Mouse (Mus musculus) forebrain, embryonic 12.5 days (tissue): ENCODE data around the gene Hnrnph2. TPM values are rescaled to one million over a fixed set of nuclear protein-coding genes. Genes with fewer than 3 reads are reported as not detected.

Experiments used
- ATAC-seq: fragments of 200-750 bp; cut with Nextera tagmentation; 2 replicates; pipeline ENCODE4 v1.8.0; 2017; ENCODE audit warnings: moderate TSS enrichment; ENCODE audit not compliant: low FRiP score
- H3K27ac ChIP-seq: fragments of 300-500 bp; sonication (generic); 2 replicates; pipeline ENCODE4 v1.5.1; 2016; ENCODE audit warnings: mild to moderate bottlenecking
- H3K27me3 ChIP-seq: fragments of 300-500 bp; sonication (generic); 2 replicates; pipeline ENCODE4 v1.6.1; 2016; ENCODE audit warnings: mild to moderate bottlenecking
- H3K36me3 ChIP-seq: fragments of 300-500 bp; sonication (generic); replicated peaks from 2 replicates; pipeline ENCODE4 v1.6.1; 2016; ENCODE audit warnings: mild to moderate bottlenecking
- H3K4me1 ChIP-seq: fragments of 300-500 bp; sonication (generic); 2 replicates; pipeline ENCODE4 v1.6.1; 2016
- H3K4me2 ChIP-seq: fragments of 300-500 bp; sonication (generic); 2 replicates; pipeline ENCODE4 v1.6.1; 2016; ENCODE audit warnings: mild to moderate bottlenecking, moderate library complexity
- H3K4me3 ChIP-seq: fragments of 300-500 bp; sonication (generic); replicated peaks from 2 replicates; pipeline ENCODE4 v1.5.1; 2016; ENCODE audit warnings: mild to moderate bottlenecking
- H3K9ac ChIP-seq: fragments of 300-500 bp; sonication (generic); 2 replicates; pipeline ENCODE4 v1.6.1; 2016; ENCODE audit warnings: mild to moderate bottlenecking
- H3K9me3 ChIP-seq: fragments of 300-500 bp; sonication (generic); 2 replicates; pipeline ENCODE4 v1.6.1; 2016
- WGBS: fragments of 180-500 bp; shearing (Covaris S2); methylation state at CpG from one replicate; pipeline ENCODE4 v1.1.7; 2016; 5-methylcytosine and 5-hydroxymethylcytosine counted together
- polyA plus RNA-seq: library from polyadenylated mRNA; unstranded; fragments of >200 nt; fragmentation: Nextera tagmentation; extraction: Ambion mirVana; gene quantifications from 2 replicates; pipeline ENCODE4 v1.2.1, GENCODE M21; 2016

Hnrnph2 gene
- polyA plus RNA-seq, 1 experiment from 2014 or later: 213 TPM

DNA sequence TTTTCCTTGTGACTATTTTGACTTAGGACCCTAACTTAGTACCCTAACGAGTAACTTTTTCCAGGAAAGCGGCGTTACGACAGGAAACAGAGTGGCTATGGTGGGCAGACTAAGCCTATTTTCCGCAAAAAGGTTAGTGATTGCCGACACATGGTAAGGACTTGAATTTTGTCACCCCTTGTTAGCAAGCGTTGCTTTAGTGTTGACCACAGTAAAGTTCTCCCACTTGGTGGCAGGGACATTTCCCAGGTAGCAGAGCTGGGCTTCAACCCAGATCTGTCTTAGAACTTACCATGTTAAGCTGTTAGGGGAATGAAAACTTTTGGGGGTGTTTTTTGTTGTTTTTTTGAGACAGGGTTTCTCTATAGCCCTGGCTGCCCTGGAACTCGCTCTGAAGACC, 14.5 kb upstream of the Hnrnph2 start:
- no peak overlapping the region for H3K27ac ChIP-seq
- WGBS: 41% methylated on average over 8 of the region's 8 CpGs
- peaks cover 5% of the 10 kb centered on the region; the same call in 1 of the 2 replicates for H3K4me1 ChIP-seq
- peak overlapping the region; percentile 60 for H3K4me2 ChIP-seq
- no peaks in the 10 kb centered on the region for H3K9me3 ChIP-seq
- peak overlapping the region; percentile 49 for H3K4me3 ChIP-seq
- H3K36me3 ChIP-seq: peaks cover 17% of the 10 kb centered on the region
- ATAC-seq: no peak
- peak overlapping the region; percentile 68 for H3K9ac ChIP-seq
- no peaks in the 10 kb centered on the region for H3K27me3 ChIP-seq

DNA sequence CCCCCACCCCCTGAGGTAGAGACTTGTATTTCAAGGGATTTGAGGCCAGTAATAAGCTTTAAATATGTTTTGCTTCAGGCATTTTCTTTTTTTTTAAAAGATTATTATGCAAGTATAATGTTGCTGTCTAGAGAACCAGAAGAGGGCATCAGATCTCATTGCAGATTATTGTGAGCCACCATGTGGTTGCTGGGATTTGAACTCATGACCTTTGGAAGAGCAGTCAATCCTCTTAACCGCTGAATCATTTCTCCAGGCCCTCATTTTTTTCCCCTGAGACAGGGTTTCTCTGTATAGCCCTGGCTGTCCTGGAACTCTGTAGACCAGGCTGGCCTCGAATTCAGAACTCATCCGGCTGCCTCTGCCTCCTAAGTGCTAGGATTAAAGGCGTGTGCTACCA, 12.7 kb upstream of the Hnrnph2 start:
- 89% methylated on average over 4 of the region's 4 CpGs for WGBS
- Histone ChIP-seq H3K36me3 (peaks cover 17% of the 10 kb centered on the region), H3K27ac (no peak overlapping the region)

GRCm38 (mm10) chrX:134588997-134589396, 12.0 kb upstream of the Hnrnph2 start:
- 80% methylated on average over 3 of the region's 3 CpGs for WGBS
- Histone ChIP-seq H3K4me3 (no peak overlapping the region), H3K27ac (no peak overlapping the region), H3K4me1 (peaks cover 5% of the 10 kb centered on the region; the same call in 1 of the 2 replicates), H3K4me2 (no peak overlapping the region), H3K9me3 (no peaks in the 10 kb centered on the region), H3K27me3 (no peaks in the 10 kb centered on the region), H3K36me3 (peaks cover 17% of the 10 kb centered on the region), H3K9ac (no peak overlapping the region)
- ATAC-seq: no peak

More for the DNA sequence above, 12.7 kb upstream of the Hnrnph2 start:
- Histone ChIP-seq H3K9me3 (no peaks in the 10 kb centered on the region), H3K9ac (no peak overlapping the region), H3K27me3 (no peaks in the 10 kb centered on the region), H3K4me1 (peaks cover 5% of the 10 kb centered on the region; the same call in 1 of the 2 replicates), H3K4me3 (no peak overlapping the region), H3K4me2 (no peak overlapping the region)
- ATAC-seq: no peak

DNA sequence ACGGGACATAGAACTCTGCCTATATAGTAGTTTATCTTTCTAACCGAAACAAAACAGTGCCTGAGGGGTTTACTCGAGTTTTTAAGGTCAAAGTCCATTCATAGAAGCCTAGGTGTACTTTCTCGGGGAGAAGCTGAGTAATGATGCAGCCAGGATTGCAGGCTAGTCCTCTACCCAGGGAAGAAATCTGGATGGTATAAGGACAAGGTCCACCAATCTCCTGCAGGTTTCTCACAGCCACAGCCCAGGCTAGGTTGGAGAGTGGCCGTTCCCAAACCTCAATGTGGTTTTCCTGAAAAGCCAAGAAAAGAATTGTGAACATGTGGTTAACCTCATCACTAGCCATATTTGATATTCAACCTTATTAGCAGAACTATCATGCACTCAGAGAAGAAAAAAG, 11.1 kb upstream of the Hnrnph2 start:
- no peak overlapping the region for H3K4me2 ChIP-seq
- no peak overlapping the region for H3K27ac ChIP-seq
- no peak overlapping the region for H3K9ac ChIP-seq
- H3K36me3 ChIP-seq: peaks cover 17% of the 10 kb centered on the region
- WGBS: 63% methylated on average over 5 of the region's 5 CpGs
- H3K4me3 ChIP-seq: no peak overlapping the region
- H3K4me1 ChIP-seq: peaks cover 5% of the 10 kb centered on the region; the same call in 1 of the 2 replicates
- H3K9me3 ChIP-seq: no peaks in the 10 kb centered on the region
- H3K27me3 ChIP-seq: no peaks in the 10 kb centered on the region
- ATAC-seq: no peak

- Histone ChIP-seq H3K27ac (peak overlapping the region; percentile 73), H3K4me1 (peaks cover 15% of the 10 kb centered on the region)
These were observed 935 bp upstream of the Hnrnph2 start for GRCm38 (mm10) chrX:134599922-134600565.

DNA sequence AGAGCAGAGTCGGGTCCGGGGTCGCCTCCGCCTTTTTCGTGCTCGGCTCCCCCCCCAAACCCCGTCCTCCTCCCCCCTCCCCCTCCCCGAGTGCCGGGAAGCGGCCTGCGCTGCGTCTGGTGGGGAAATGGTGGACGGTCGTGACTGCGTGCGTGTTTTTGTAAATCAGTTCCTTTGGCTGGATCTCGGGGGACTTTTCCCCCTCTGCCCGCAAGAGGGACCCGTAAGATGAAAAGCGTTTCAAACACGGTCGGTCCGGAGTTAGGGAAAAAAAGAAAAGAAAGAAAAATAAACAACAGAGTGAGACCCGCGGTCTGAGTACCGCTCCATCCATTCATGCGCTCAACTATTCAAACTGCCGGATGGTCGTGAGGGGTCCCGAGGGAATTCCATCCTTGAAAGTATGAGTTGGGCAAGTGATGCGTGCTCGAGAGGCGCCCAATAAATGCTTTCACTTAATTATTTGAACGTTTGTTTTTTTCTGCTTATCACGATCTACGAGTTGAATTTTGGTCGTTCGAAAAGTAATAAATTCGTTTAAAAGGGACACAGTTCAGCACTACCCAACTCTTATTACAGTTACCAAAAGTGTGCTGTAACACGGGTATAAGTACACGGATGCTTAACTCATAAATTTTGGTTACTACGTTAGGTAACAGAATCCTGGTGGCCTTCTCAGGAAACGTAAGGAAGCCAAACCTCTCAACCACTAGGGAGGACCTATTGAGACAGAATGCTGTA, 571 bp downstream of the Hnrnph2 start:
- H3K4me1 ChIP-seq: peaks cover 15% of the 10 kb centered on the region
- ATAC-seq: peak; percentile 80
- H3K4me2 ChIP-seq: peak overlapping the region; percentile 45
- peak overlapping the region; percentile 93 for H3K27ac ChIP-seq
- H3K36me3 ChIP-seq: no peaks in the 10 kb centered on the region
- 18% methylated on average over 37 of the region's 43 CpGs for WGBS
- H3K9ac ChIP-seq: peak overlapping the region; percentile 63
- no peaks in the 10 kb centered on the region for H3K9me3 ChIP-seq
- H3K27me3 ChIP-seq: no peaks in the 10 kb centered on the region
- peak overlapping the region; percentile 51 for H3K4me3 ChIP-seq

More at GRCm38 (mm10) chrX:134599922-134600565, 935 bp upstream of the Hnrnph2 start:
- 0 out of 2 replicates have a peak, but pooled peaks have one; percentile 1 for ATAC-seq
- Histone ChIP-seq H3K36me3 (no peaks in the 10 kb centered on the region), H3K4me2 (peak overlapping the region; percentile 57), H3K4me3 (peak overlapping the region; percentile 48), H3K9ac (peak overlapping the region; percentile 56), H3K27me3 (no peaks in the 10 kb centered on the region), H3K9me3 (no peaks in the 10 kb centered on the region)
- WGBS: 27% methylated on average over 10 of the region's 10 CpGs

DNA sequence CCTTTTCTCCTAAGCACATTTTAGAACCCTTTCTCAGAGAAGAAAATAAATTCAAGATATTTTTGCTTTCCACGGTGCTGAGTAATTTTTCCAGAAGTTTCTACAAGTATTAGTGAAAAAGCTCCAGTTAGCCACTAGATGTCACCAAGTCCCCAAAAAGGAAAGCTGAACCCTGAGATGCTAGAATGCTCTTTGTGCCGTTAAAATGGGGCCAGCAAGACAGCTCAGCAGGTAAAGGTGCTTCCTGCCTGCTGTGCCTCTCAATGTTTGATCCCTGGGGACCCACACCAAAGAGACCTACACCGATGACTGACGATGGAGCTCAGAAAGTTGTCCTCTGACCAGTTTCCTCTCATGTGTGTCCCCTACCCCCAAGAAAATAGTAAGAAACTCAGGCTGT, 8.5 kb downstream of the Hnrnph2 start:
- no peak overlapping the region for H3K4me3 ChIP-seq
- 36% methylated on average over 4 of the region's 4 CpGs for WGBS
- H3K27ac ChIP-seq: no peak overlapping the region
- peaks cover 4% of the 10 kb centered on the region; the same call in 1 of the 2 replicates for H3K27me3 ChIP-seq
- no peaks in the 10 kb centered on the region for H3K36me3 ChIP-seq
- no peaks in the 10 kb centered on the region for H3K4me1 ChIP-seq
- no peaks in the 10 kb centered on the region for H3K9me3 ChIP-seq
- no peak overlapping the region for H3K9ac ChIP-seq
- no peak overlapping the region for H3K4me2 ChIP-seq
- ATAC-seq: no peak

- Histone ChIP-seq H3K27me3 (peaks cover 4% of the 10 kb centered on the region; the same call in 1 of the 2 replicates), H3K27ac (no peak overlapping the region), H3K4me3 (no peak overlapping the region), H3K36me3 (no peaks in the 10 kb centered on the region), H3K4me1 (no peaks in the 10 kb centered on the region), H3K9ac (no peak overlapping the region), H3K9me3 (no peaks in the 10 kb centered on the region), H3K4me2 (no peak overlapping the region)
- WGBS: 85% methylated on average over 4 of the region's 4 CpGs
- no peak for ATAC-seq
These were observed 10.0 kb downstream of the Hnrnph2 start for GRCm38 (mm10) chrX:134610984-134611383.

DNA sequence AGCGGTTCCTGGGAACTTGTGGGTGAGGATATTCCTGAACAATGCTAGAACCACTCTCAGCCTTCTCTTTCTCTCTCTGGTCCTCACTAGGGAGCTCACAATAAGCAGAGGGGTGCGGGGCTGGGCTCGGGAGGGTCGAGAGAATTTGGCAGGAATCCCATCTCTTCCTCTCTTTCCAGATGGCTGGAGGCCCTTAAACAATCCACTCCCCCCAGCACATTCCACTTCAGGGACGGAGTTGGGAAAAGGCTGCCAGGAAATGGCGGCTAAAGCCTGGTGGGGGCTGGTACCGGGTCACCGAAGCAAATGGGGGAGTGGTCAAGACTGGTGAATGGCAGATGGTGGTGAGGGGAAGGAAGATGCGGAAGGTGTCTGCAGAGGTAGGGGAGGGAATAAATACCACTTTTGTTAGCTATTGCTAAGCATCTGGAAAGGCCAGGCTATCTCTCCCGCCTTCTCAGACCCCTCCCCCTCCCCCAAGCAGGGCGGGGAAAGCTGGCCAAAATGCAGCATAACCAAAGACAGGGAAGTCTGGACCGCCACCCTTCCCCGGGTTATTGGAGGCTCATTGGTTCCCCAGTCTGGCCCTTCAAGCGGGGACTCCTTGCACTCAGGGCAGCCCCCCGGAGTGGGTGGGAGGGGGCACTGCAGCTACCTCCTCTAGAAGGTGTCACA, 11.4 kb downstream of the Hnrnph2 start:
- peak overlapping the region; percentile 26 for H3K4me3 ChIP-seq
- H3K9ac ChIP-seq: no peak overlapping the region; the same call in 1 of the 2 replicates
- no peaks in the 10 kb centered on the region for H3K36me3 ChIP-seq
- ATAC-seq: peak; percentile 93
- H3K4me1 ChIP-seq: no peaks in the 10 kb centered on the region
- H3K27ac ChIP-seq: peak overlapping the region; percentile 87
- peak overlapping the region; percentile 48 for H3K4me2 ChIP-seq
- H3K9me3 ChIP-seq: no peaks in the 10 kb centered on the region
- peaks cover 4% of the 10 kb centered on the region; the same call in 1 of the 2 replicates for H3K27me3 ChIP-seq
- WGBS: 18% methylated on average over 14 of the region's 15 CpGs

DNA sequence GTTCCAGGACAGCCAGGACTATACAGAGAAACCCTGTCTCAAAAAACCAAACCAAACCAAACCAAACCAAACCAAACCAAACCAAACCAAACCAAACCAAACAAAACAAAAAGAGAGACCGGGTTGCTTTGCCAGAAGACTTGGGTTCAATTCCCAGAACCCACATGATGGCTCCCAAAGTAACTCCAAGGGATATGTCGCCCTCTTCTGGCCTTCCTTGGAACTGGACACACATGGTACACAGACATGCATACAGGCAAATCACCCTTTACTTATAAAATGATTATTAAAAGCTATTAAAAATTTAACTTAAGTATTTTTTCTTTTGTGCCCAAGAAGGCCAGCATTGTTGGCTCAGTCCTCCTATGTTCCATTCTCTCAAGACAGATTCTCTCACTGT, 13.3 kb downstream of the Hnrnph2 start:
- H3K27me3 ChIP-seq: no peaks in the 10 kb centered on the region

GRCm38 (mm10) chrX:134619695-134620094, 18.7 kb downstream of the Hnrnph2 start:
- H3K36me3 ChIP-seq: no peaks in the 10 kb centered on the region
- peak; percentile 78 for ATAC-seq
- no peaks in the 10 kb centered on the region for H3K27me3 ChIP-seq
- no peaks in the 10 kb centered on the region for H3K9me3 ChIP-seq
- H3K4me3 ChIP-seq: no peak overlapping the region
- H3K9ac ChIP-seq: no peak overlapping the region
- H3K4me1 ChIP-seq: peaks cover 5% of the 10 kb centered on the region; the same call in 1 of the 2 replicates
- peak overlapping the region; percentile 71 for H3K27ac ChIP-seq
- H3K4me2 ChIP-seq: peak overlapping the region; percentile 1; the same call in 1 of the 2 replicates
- 29% methylated on average over 9 of the region's 9 CpGs for WGBS

More for the DNA sequence above, 13.3 kb downstream of the Hnrnph2 start:
- Histone ChIP-seq H3K9me3 (no peaks in the 10 kb centered on the region), H3K4me1 (no peaks in the 10 kb centered on the region), H3K27ac (no peak overlapping the region), H3K9ac (no peak overlapping the region), H3K4me3 (no peak overlapping the region), H3K36me3 (no peaks in the 10 kb centered on the region), H3K4me2 (no peak overlapping the region)
- WGBS: 71% methylated on average over 2 of the region's 2 CpGs
- ATAC-seq: no peak

GRCm38 (mm10) chrX:134620254-134620865, 19.4 kb downstream of the Hnrnph2 start:
- H3K27me3 ChIP-seq: no peaks in the 10 kb centered on the region
- ATAC-seq: peak; percentile 87
- no peak overlapping the region for H3K4me3 ChIP-seq

More at GRCm38 (mm10) chrX:134620254-134620865, 19.4 kb downstream of the Hnrnph2 start:
- no peak overlapping the region for H3K9ac ChIP-seq
- no peaks in the 10 kb centered on the region for H3K9me3 ChIP-seq
- H3K4me1 ChIP-seq: peaks cover 5% of the 10 kb centered on the region; the same call in 1 of the 2 replicates
- peak overlapping the region; percentile 71 for H3K27ac ChIP-seq
- H3K4me2 ChIP-seq: peak overlapping the region; percentile 1; the same call in 1 of the 2 replicates
- H3K36me3 ChIP-seq: no peaks in the 10 kb centered on the region
- WGBS: 30% methylated on average over 8 of the region's 8 CpGs
